Mouse (Mus musculus) cerebellum, postnatal 36 days (tissue): ENCODE measurements around the gene Prmt7.
"Not testable (repeated sequence)": the region's sequence is repeated elsewhere in the genome, so short reads cannot be mapped to it uniquely, and the experiment has no call there.

Experiments
- DNase-seq, 2 experiments: peaks; one replicate each; pipeline ENCODE4 v3.0.0; 2021 to 2022; ENCODE audit warnings: mixed read lengths in 2 of 2

Gene Prmt7

GRCm38 (mm10) chr8:106210821-106211345 is at the start of gene Prmt7, which contains the start of gene Slc7a6os:
Prmt7 (plus strand) TSS chr8:106210936.
Slc7a6os (minus strand) TSS chr8:106210935.
- peak; percentile 98 for DNase-seq

DNA sequence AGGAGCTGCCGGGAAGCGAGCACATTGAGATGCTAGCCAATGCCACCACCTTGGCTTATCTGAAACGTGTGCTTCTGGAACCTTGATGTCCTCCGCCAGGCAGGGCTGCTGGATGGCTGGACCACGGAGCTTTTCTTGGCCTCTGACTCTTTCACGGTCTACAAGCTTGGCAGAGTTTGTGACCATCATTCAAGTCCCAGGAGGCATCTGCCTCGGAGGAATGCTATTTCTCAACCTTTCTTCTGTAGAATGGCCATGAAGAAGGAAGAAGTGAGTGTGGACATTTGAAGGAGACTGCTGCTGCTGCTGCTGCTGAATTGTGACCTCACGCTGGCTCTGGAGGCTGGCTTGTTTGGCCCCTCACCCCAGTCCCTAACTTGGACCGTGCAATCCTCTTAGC is 47.5 kb upstream of the Prmt7 start:
- no peak for DNase-seq

GRCm38 (mm10) chr8:106165460-106165859 is 45.3 kb upstream of the Prmt7 start:
- peak; percentile 69 to 79 for DNase-seq

GRCm38 (mm10) chr8:106168356-106169016 is 42.2 kb upstream of the Prmt7 start, which contains the start of gene Slc7a6:
Slc7a6 (plus strand) TSS chr8:106168857.
- DNase-seq: peak; percentile 88 to 89

GRCm38 (mm10) chr8:106169017-106169933 is 41.5 kb upstream of the Prmt7 start:
- no peak for DNase-seq

DNA sequence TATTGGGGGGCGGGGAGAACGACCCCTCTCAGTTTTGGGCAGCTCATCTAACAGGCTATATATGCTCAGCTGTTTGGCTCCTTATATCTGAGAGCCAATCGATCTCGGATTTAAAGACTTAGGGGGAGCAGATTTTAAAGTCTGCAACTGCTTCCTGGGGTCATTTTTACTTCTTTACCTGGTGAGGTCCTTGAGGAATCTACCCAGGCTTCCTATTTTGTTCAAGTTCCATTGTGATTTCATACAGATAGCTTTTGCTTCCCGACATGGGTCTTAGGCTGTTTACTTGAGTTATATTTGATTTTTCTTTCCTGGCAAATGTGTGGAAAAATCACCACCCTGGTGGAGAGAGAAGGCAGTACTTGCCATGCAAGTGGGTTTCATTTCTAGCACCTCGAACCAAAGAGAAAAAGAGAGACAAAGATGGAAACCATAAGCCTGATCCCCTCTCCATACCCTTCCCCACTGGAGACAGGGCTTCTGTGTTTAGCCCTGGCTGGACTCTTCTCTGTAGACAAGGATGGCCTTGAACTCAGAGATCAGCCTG is 40.7 kb upstream of the Prmt7 start:
- DNase-seq: no peak

- DNase-seq: no peak
Observed at GRCm38 (mm10) chr8:106173566-106173965, 37.2 kb upstream of the Prmt7 start.

DNA sequence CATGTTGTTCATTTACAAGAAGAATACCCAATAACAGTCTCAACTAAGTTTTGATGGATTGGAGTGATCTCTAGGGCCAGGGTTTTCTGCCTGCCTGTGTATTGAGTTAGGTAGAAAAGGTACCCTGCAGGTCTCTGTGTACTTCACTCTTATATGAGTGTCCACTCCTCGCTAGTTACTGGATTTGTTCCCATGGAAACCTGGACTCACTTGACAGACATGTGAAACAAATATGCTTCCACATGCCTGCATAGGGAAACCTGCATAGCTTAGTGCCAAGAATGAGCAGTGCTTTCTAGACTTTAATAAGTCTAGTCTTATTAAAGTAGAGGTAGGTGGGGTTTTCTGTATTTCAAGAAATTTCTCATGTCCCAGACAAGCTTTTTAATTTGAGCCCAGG is 33.8 kb upstream of the Prmt7 start:
- no peak for DNase-seq

- no peak for DNase-seq
Observed at GRCm38 (mm10) chr8:106177594-106177993, 33.1 kb upstream of the Prmt7 start.

DNA sequence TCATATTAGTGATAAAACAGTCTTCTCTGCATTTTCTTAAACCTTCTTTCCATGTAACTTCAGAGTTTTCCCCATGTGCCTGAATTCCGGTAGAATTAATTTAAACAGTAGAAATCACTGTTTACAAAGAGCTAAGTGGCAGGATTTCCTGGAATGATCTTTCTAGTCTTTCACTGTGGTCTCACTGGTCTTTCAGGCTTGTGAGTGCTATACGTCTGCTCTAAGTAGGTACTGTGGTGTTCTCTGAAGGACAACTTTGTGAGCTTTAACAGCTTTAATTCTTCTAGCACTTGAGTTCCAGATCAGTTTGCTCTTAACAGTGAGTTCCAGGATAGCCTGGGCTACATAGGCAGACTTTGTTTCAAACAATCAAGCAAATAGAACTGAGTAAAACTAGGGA is 32.3 kb upstream of the Prmt7 start:
- no peak for DNase-seq

DNA sequence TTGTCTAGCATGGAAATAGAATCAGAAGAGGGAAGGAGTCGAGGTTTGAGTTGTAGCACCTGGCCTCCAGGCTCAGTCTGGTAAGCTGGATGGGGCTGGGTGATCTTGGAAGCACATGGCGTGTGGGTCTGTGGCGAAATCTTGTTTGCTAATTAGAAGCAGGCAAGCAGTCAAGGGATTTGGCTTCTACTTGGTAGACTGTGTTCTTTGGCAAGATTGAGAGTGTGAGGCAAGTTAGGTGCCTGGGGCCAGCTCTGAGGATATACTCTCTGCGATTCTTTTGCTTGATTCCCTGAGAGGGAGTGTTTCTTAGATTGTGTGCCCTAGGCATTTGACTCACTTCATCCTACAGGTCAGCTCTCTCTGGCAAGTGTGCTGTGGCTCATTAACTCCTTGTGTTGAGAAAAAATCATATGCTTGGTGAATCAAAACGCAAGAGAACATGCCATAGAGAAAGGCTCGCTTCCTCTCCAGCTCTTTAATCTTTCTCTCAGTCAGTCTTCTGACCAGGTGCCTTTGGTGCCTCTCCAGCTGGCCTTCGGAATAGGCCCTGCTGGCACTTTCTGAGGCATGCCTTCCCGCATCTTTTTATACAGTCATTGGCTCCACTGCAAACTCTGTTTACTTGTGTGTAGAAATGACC is 25.0 kb upstream of the Prmt7 start:
- DNase-seq: peak; percentile 24 to 26

DNA sequence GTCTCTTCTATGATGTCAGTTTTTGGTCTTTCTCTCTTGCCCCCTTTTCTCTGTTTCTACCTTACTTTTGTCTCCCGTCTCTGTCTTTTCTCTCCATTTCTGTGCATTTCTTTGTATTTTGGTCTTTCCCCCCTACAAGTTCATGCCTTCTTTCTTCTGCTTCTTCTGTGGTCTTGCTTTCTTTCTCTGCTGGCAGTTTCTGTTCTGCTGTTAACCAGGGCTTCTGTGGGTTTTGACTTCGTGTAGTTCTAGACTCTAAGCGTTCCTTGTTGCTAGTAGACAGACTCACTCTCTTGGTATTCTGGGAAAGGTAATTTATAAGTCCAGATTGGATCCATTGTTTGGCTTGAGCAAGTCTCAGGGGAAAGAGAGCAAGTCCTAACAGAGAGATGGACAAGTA is 24.3 kb upstream of the Prmt7 start:
- DNase-seq: no peak

- no peak for DNase-seq
Observed at GRCm38 (mm10) chr8:106189162-106189561, 21.6 kb upstream of the Prmt7 start.

- DNase-seq: no peak
Observed at GRCm38 (mm10) chr8:106191639-106192038, 19.1 kb upstream of the Prmt7 start.

- no peak for DNase-seq
Observed at GRCm38 (mm10) chr8:106193162-106193561, 17.6 kb upstream of the Prmt7 start.

- DNase-seq: no peak
Observed at GRCm38 (mm10) chr8:106194062-106194461, 16.7 kb upstream of the Prmt7 start.

GRCm38 (mm10) chr8:106198741-106199140 is 12.0 kb upstream of the Prmt7 start:
- DNase-seq: peak in 1 of 2 experiments; percentile 21

DNA sequence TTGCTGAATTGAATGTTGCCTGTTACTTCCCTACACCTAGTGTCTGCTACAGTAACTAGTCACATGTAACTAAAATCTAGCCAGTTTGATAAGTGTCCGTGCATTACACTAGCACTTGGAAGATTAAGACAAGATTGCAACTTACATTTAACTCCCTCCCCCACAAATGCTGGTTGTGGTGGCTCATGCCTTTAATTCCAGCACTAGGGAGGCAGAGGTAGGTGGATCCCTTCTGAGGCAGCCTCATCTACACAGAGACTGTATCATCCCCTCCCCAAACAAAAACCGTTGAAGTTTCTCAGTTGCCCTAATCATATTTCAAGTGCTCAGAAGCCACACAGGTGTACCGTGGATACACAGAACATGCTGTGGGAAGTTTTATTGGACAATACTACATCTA is 11.1 kb upstream of the Prmt7 start:
- DNase-seq: not testable (repeated sequence)

DNA sequence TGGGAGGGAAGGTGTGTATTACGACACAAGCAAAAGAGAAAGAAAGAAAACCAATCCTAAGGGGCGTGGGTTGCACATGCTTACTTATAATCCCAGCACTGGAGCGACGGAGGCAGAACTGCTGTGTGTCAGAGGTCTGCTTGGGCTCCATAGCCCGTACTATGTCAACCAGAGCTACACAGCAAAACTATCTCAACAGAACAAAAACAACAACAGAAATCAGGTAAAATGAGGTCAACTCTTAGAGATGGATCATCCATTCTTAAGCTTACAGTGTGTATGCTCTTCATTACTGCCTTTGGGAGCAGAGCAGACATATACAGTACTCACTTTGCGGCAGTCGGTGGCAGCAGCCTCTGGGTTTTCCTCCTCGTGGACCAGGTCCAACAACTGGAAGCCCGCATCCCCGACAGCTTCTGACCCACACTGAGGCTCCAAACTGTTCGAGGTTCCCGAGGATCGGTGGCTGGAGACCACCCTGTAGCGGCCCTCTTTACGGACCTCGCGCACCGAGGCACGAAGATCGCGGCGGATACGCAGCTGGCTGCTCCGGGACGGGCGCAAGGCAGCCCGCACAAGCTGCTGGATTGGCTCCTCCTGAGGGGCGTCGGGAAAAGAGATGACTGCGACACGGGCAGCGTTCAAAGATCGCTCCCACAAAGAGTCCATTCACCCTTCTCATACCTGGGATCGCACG is 553 bp upstream of the Prmt7 start:
- no peak for DNase-seq

DNA sequence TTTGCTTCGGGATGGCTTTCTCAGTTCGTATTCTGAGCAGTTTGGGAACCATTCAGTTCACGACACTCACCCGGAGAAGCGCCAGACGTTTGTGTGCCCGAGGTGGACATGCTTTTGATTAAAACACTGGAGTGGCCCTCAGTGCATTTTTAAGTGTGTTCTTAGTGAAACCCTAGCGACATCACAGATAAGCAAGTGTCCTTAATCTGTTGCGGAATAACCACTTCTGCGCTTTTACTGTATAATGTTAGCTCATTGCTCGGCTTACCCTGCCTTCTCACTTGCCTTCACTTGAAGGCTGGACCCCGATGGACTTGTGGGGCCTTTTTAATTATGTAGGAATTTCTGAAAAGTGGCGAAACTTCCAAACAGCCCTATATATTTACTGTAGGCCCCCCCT is 685 bp downstream of the Prmt7 start:
- no peak for DNase-seq

DNA sequence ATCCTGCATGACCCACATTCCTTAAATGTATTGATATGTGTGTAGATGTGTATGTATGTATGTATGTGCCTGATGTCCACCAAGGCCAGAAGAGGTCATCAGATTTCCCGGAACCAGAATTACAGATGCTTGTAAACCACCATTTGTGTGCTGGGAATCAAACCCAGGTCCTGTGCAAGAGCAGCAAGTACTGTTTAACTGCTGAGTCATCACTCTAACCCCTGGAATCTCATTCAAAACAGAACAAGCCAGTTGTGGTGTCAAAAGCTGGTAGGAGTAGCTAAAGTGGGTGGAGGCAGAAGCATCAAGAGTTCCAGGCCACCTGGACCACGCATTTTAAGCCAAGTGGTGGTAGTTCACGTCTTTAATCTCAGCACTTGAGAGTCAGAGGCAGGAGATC is 3.2 kb downstream of the Prmt7 start:
- DNase-seq: no peak

DNA sequence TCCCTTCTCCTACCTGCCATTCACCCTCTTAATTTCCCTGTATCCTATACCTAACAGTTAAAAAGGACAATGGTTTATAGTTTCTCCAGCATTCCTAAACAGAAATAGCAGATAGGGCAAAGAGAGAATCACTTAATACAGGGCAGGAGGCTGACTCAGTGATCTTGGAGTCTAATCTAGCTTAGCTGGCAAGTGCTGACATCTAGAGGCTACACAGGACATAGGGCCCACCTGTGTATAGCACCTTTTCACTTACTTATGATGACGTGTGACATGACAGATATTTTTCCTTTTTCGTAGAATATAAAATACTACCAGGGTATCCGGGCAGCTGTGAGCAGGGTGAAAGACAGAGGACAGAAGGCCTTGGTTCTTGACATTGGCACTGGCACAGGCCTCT is 8.9 kb downstream of the Prmt7 start:
- no peak for DNase-seq
